Mouse (Mus musculus) myocyte (in vitro differentiated cells): ENCODE results near the gene Larp4b. TPM values are rescaled to one million over a fixed set of nuclear protein-coding genes. Genes with fewer than 3 reads are reported as not detected.

Source experiments
- H3K27me3 ChIP-seq: one replicate; pipeline ENCODE4 v1.6.1; 2011; ENCODE audit not compliant: control insufficient read depth, insufficient read depth, insufficient read length
- H3K36me3 ChIP-seq: one replicate; pipeline ENCODE4 v1.6.1; 2011; ENCODE audit not compliant: control insufficient read depth, insufficient read depth
- H3K4me2 ChIP-seq: one replicate; pipeline ENCODE4 v1.6.1; 2011; ENCODE audit warnings: low read depth, control low read depth
- H3K4me3 ChIP-seq: one replicate; pipeline ENCODE4 v1.5.1; 2011; ENCODE audit warnings: mild to moderate bottlenecking, control low read depth, moderate library complexity
- H3K79me2 ChIP-seq: one replicate; pipeline ENCODE4 v1.6.1; 2011; ENCODE audit not compliant: control insufficient read depth, insufficient read depth
- H3ac ChIP-seq: one replicate; pipeline ENCODE4 v1.6.1; 2011; ENCODE audit not compliant: control insufficient read depth, insufficient read length
- CEBPB ChIP-seq: IDR thresholded peaks from 2 replicates; pipeline ENCODE4 v1.6.1; 2011; ENCODE audit warnings: mild to moderate bottlenecking, moderate library complexity; ENCODE audit not compliant: poor library complexity, insufficient read depth, severe bottlenecking
- E2F4 ChIP-seq: IDR thresholded peaks from one replicate; pipeline ENCODE4 v1.6.1; 2011; ENCODE audit warnings: mild to moderate bottlenecking, control low read depth, moderate library complexity; ENCODE audit not compliant: insufficient read depth
- MAX ChIP-seq: IDR thresholded peaks from one replicate; pipeline ENCODE4 v1.6.1; 2011; ENCODE audit warnings: low read depth, mild to moderate bottlenecking, control low read depth
- MYOD1 ChIP-seq, 3 experiments: IDR thresholded peaks; one replicate each; pipeline ENCODE4 v1.6.1; 2011; ENCODE audit warnings: control low read depth in 2 of 3, low read depth in 2 of 3, mild to moderate bottlenecking in 2 of 3, moderate library complexity in 1 of 3; ENCODE audit not compliant: insufficient read length in 2 of 3, control insufficient read depth in 1 of 3
- MYOG ChIP-seq, 3 experiments: IDR thresholded peaks; one replicate each; pipeline ENCODE4 v1.6.1; 2011; ENCODE audit warnings: control low read depth in 2 of 3, low read depth in 2 of 3, mild to moderate bottlenecking in 2 of 3; ENCODE audit not compliant: insufficient read length in 2 of 3, control insufficient read depth in 1 of 3, insufficient read depth in 1 of 3
- POLR2A ChIP-seq: IDR thresholded peaks from one replicate; pipeline ENCODE4 v1.6.1; 2011; ENCODE audit warnings: low read depth, mild to moderate bottlenecking, control low read depth, moderate library complexity; ENCODE audit not compliant: insufficient read length
- POLR2AphosphoS2 ChIP-seq: IDR thresholded peaks from one replicate; pipeline ENCODE4 v1.6.1; 2011; ENCODE audit warnings: low read depth, control low read depth; ENCODE audit not compliant: insufficient read length
- REST ChIP-seq: IDR thresholded peaks from one replicate; pipeline ENCODE4 v1.6.1; 2011; ENCODE audit warnings: mild to moderate bottlenecking, control low read depth, moderate library complexity; ENCODE audit not compliant: insufficient read depth, insufficient read length
- SRF ChIP-seq: IDR thresholded peaks from one replicate; pipeline ENCODE4 v1.6.1; 2011; ENCODE audit warnings: low read depth; ENCODE audit not compliant: control insufficient read depth, insufficient read length
- TCF12 ChIP-seq: IDR thresholded peaks from one replicate; pipeline ENCODE4 v1.6.1; 2011; ENCODE audit warnings: mild to moderate bottlenecking, control low read depth; ENCODE audit not compliant: poor library complexity, insufficient read depth, severe bottlenecking
- TCF3 ChIP-seq: IDR thresholded peaks from one replicate; pipeline ENCODE4 v1.6.1; 2011; ENCODE audit warnings: low read depth, control low read depth; ENCODE audit not compliant: insufficient read length
- USF1 ChIP-seq: IDR thresholded peaks from one replicate; pipeline ENCODE4 v1.6.1; 2011; ENCODE audit warnings: low read depth, mild to moderate bottlenecking, control low read depth, moderate library complexity
- polyA plus RNA-seq: library from polyadenylated mRNA; unstranded; fragments of >200 nt; fragmentation: generic; extraction: Trizol; gene quantifications from one replicate; pipeline ENCODE4 v1.2.1, GENCODE M21; 2012; ENCODE audit warnings: missing spikeins

Gene Larp4b
- polyA plus RNA-seq, 1 experiment: 20.3 TPM

DNA sequence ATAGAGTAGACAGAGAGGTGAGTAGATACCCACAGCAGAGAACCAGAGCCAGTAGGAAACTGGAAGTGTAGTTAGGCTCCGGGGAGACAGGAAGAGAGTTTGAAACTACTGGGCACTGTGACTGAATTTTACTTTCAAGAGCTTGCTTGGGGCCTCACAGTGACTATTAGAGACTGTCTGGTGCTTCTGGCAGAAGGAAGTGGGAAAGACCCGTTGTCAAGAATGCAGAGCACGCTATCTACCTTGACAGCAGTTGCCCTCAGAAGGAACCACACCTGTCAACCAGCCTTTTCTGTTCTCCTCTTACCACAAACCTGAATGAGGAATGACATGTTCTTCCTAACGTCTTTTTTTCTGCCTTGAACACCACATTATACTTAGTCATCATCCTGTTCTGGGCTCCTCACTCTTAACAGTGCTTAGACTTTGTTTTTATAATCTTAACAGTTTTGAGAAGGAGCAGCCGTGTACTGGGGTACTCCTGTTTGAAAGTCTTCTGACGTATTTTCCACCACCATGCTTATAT lies 45.8 kb downstream of the Larp4b start:
- no peak overlapping the region for H3ac ChIP-seq
- H3K36me3 ChIP-seq: peaks cover 22% of the 10 kb centered on the region
- no peak overlapping the region for H3K4me3 ChIP-seq
- no peaks in the 10 kb centered on the region for H3K27me3 ChIP-seq
- H3K79me2 ChIP-seq: peaks cover 8% of the 10 kb centered on the region
- H3K4me2 ChIP-seq: peak overlapping the region; percentile 68
- TF ChIP-seq SRF: no peak
- peak in 1 of 3 experiments; percentile 46 for TF ChIP-seq MYOD1 (IDR thresholded peaks at IDR 0.05; ENCODE audit: control insufficient read depth in 1 of 3, insufficient read length in 2 of 3, low read depth in 2 of 3)

DNA sequence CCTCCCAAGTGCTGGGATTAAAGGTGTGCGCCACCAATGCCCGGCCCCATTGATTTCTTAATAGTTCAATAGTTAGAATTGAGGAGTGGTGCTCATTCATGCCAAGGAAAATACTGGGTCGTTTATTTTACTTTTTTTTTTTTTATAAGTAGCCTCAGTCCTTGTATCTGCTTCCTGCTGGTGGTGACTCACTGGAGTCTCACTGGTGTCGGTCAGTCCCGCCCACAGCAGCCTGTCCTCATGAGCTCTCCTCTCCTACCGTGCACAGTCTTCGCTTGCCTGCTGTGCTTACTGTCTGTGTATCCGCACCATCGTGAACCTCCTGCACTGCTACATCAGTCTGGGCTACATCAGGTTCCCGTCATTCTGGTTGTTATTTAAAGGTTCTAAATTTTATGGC lies 46.5 kb downstream of the Larp4b start:
- Histone ChIP-seq H3K4me3 (no peak overlapping the region), H3K4me2 (peak overlapping the region; percentile 68), H3ac (no peak overlapping the region), H3K36me3 (peaks cover 25% of the 10 kb centered on the region), H3K27me3 (no peaks in the 10 kb centered on the region), H3K79me2 (peaks cover 8% of the 10 kb centered on the region)
- TF ChIP-seq POLR2A (peak; percentile 36), TCF12 (no peak)

DNA sequence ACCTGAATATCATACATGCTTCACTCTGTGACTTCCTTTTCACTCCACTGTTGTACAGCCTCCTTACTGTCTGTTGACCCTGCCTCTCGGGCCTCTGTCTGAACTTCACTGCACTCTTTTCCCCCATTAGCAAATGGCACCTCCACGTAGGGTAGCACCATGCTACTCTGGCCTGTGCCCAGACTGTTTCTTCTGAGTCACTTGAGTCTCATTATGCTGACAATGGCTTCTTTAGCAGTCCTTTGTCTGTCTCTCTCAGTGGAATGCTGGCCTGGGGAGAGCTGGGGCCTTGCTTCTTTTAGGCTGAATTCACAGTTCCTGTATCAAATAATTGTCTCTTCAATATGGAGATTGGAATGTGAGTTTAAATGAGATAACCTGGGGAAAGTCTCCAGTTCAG lies 48.7 kb downstream of the Larp4b start:
- Histone ChIP-seq H3K79me2 (peaks cover 11% of the 10 kb centered on the region), H3ac (no peak overlapping the region), H3K4me3 (no peak overlapping the region), H3K4me2 (no peak overlapping the region), H3K36me3 (peaks cover 41% of the 10 kb centered on the region), H3K27me3 (no peaks in the 10 kb centered on the region)
- TF ChIP-seq MYOD1 (IDR thresholded peaks at IDR 0.05; ENCODE audit: control insufficient read depth in 1 of 3, insufficient read length in 2 of 3, low read depth in 2 of 3): no peak
- TF ChIP-seq POLR2A: no peak
- no peak for TF ChIP-seq MAX
- no peak for TF ChIP-seq CEBPB
- no peak for TF ChIP-seq USF1
- TF ChIP-seq TCF3: no peak
- no peak for TF ChIP-seq SRF
- no peak for TF ChIP-seq MYOG (IDR thresholded peaks at IDR 0.05; ENCODE audit: control insufficient read depth in 1 of 3, insufficient read depth in 1 of 3, insufficient read length in 2 of 3, low read depth in 2 of 3)
- no peak for TF ChIP-seq POLR2AphosphoS2
- TF ChIP-seq E2F4: no peak
- TF ChIP-seq REST: no peak
- TF ChIP-seq TCF12: no peak

DNA sequence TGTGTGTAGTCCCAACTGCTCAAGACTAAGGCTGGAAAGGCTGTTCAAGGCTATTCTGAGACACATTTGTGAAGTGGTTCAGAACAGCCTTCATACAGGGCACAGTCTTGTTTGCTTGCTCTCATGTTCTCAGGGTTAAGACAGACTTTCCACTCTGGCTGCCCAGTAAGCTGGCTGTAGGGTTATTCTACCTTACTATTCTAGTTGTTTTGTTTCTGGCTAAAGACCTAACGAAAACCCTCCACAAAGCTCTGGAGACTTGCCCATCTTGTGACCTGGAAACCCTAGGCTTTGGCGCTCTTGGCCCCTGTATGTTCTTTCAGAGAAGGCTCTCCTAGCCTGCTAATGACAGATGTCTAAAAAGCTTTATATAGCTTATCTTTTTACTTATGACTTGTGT lies 55.1 kb downstream of the Larp4b start:
- no peak for TF ChIP-seq POLR2A
- TF ChIP-seq TCF3: no peak
- TF ChIP-seq MYOG (IDR thresholded peaks at IDR 0.05; ENCODE audit: control insufficient read depth in 1 of 3, insufficient read depth in 1 of 3, insufficient read length in 2 of 3, low read depth in 2 of 3): no peak
- TF ChIP-seq MAX: no peak
- no peak overlapping the region for H3K4me3 ChIP-seq
- H3K4me2 ChIP-seq: no peak overlapping the region
- H3ac ChIP-seq: no peak overlapping the region
- peaks cover 70% of the 10 kb centered on the region for H3K36me3 ChIP-seq
- no peaks in the 10 kb centered on the region for H3K27me3 ChIP-seq
- peaks cover 5% of the 10 kb centered on the region for H3K79me2 ChIP-seq

DNA sequence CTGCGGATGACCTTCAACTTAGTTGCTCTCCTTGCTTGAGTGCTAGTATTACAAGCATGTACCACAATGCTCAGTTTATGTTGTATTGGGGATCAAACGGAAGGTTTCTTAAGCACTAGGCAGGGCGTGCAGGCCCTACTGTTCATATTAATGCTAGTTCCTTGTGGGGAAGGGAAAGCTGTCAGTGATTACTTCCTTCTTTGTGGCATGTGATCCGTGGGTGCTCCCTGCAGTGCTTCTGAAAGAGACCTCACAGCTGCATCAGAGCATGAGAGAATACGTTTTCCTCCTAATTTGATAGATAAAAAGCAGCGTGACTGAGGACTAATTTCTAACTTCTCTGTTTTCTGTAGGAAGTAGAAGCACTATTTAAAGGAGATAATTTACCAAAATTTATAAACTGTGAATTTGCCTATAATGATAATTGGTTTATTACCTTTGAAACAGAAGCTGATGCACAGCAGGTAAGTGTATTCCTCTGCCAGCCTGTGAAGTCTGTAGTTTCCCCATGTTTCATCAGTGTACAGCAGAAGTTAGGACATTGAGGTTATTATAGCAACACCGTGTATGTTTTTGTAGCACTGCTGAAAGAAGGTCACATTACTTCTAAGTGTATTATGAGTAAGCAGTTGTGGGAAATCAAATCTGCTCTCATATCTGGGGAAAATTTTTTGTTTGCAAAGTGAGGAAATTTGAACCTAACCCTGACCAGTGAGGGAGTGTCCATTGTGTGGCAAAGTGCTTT lies 56.0 kb downstream of the Larp4b start:
- no peak overlapping the region for H3K4me3 ChIP-seq
- H3K27me3 ChIP-seq: no peaks in the 10 kb centered on the region
- H3K4me2 ChIP-seq: peak overlapping the region; percentile 32
- peaks cover 11% of the 10 kb centered on the region for H3K79me2 ChIP-seq
- TF ChIP-seq CEBPB (peak; percentile 54; the same call in 1 of the 2 replicates), TCF3 (no peak), TCF12 (no peak)
- H3ac ChIP-seq: no peak overlapping the region
- H3K36me3 ChIP-seq: peaks cover 66% of the 10 kb centered on the region
